Mouse (Mus musculus) intestine, embryonic 15.5 days (tissue): ENCODE results near the gene Cish. TPM values are rescaled to one million over a fixed set of nuclear protein-coding genes. Genes with fewer than 3 reads are reported as not detected.

ENCODE experiments used
- ATAC-seq: fragments of 200-750 bp; cut with Nextera tagmentation; 2 replicates; pipeline ENCODE4 v1.8.0; 2017; ENCODE audit warnings: moderate TSS enrichment, moderate library complexity
- H3K27ac ChIP-seq: fragments of 300-500 bp; sonication (generic); 2 replicates; pipeline ENCODE4 v1.5.1; 2015; ENCODE audit warnings: mild to moderate bottlenecking, inconsistent platforms
- H3K27me3 ChIP-seq: fragments of 300-500 bp; sonication (generic); replicated peaks from 2 replicates; pipeline ENCODE4 v1.6.1; 2015; ENCODE audit warnings: inconsistent platforms
- H3K36me3 ChIP-seq: fragments of 300-500 bp; sonication (generic); 2 replicates; pipeline ENCODE4 v1.6.1; 2015; ENCODE audit warnings: inconsistent platforms
- H3K4me1 ChIP-seq: fragments of 300-500 bp; sonication (generic); replicated peaks from 2 replicates; pipeline ENCODE4 v1.6.1; 2015; ENCODE audit warnings: inconsistent platforms
- H3K4me2 ChIP-seq: fragments of 300-500 bp; sonication (generic); replicated peaks from 2 replicates; pipeline ENCODE4 v1.6.1; 2015; ENCODE audit warnings: mild to moderate bottlenecking, inconsistent platforms
- H3K4me3 ChIP-seq: fragments of 300-500 bp; sonication (generic); replicated peaks from 2 replicates; pipeline ENCODE4 v1.5.1; 2015; ENCODE audit warnings: inconsistent platforms
- H3K9ac ChIP-seq: fragments of 300-500 bp; sonication (generic); 2 replicates; pipeline ENCODE4 v1.6.1; 2015; ENCODE audit warnings: inconsistent platforms
- H3K9me3 ChIP-seq: fragments of 300-500 bp; sonication (generic); 2 replicates; pipeline ENCODE4 v1.6.1; 2016; ENCODE audit warnings: inconsistent platforms
- WGBS: fragments of 180-500 bp; shearing (Covaris S2); methylation state at CpG from one replicate; pipeline ENCODE4 v1.1.7; 2015; 5-methylcytosine and 5-hydroxymethylcytosine counted together
- polyA plus RNA-seq: library from polyadenylated mRNA; unstranded; fragments of >200 nt; fragmentation: Nextera tagmentation; extraction: Ambion mirVana; gene quantifications from 2 replicates; pipeline ENCODE4 v1.2.1, GENCODE M21; 2015

Gene Cish
- polyA plus RNA-seq, 1 experiment from 2014 or later: 16.8 TPM

DNA sequence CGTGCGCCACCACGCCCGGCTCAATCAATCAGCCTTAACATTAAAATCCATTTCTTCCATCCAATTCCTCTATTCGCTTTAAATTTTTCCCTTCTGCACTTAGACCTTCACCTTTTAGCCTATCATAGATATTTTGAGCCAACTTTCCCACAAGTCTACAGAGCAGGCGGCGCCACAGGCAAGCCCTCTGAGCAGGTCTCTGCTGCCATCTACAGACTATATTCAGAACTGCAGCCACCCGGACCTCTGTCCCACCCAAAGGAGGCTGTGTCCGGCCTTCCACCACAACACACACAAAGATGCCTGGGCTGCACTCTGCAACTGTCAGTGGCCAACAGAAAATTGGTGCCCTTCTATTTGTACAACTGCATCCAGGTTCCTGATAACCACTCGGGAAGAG, 4.9 kb upstream of the Cish start:
- Histone ChIP-seq H3K36me3 (no peaks in the 10 kb centered on the region), H3K9ac (no peak overlapping the region), H3K4me1 (peaks cover 18% of the 10 kb centered on the region; the same call in 1 of the 2 replicates), H3K27me3 (no peaks in the 10 kb centered on the region; the same call in 1 of the 2 replicates), H3K4me2 (no peak overlapping the region), H3K9me3 (no peaks in the 10 kb centered on the region), H3K27ac (no peak overlapping the region), H3K4me3 (no peak overlapping the region)
- WGBS: 25% methylated on average over 10 of the region's 10 CpGs
- no peak for ATAC-seq

DNA sequence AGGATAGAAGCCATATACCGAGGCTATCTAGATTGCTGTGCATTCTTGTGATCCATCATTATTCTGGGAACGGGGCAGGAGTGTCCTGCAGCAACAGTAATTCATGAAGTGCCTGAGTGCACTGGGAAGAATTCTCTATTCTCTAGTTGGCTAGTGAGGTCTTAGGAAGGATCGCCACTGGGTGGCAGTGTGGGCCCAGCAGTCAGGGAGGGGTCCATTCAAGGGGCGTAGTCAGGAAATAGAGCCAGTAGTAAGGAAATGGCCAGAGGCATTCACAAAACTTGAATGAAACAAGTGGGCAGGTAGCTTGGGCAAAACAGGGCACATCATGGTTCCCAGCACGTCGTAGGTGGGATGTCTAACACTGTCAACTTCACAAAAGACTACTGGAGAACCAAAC, 1.6 kb upstream of the Cish start:
- H3K27me3 ChIP-seq: no peaks in the 10 kb centered on the region; the same call in 1 of the 2 replicates

DNA sequence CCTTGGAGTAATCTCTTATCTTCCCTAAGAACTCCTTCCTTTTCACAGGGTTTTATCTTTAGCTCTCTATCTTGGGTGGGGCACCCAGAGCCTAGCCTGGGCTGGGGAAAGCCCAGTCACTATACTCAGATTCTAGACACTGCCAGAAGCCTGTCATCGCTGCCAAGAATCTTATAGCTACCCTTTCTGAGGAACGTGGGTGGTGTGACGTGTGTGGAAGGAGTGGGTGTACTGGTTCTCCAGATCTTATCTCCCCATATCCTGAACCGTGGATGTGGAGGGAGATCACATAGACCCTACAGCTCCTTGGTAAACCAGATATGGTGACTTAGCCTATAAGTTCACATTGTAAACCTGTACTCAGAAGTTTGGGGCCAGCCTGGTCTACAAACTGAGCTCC, 210 bp upstream of the Cish start:
- Histone ChIP-seq H3K9ac (no peak overlapping the region), H3K9me3 (no peaks in the 10 kb centered on the region), H3K4me1 (peaks cover 24% of the 10 kb centered on the region), H3K27ac (peak overlapping the region; percentile 81; the same call in 1 of the 2 replicates), H3K4me2 (peak overlapping the region; percentile 76), H3K36me3 (peaks cover 4% of the 10 kb centered on the region; the same call in 1 of the 2 replicates), H3K27me3 (no peaks in the 10 kb centered on the region; the same call in 1 of the 2 replicates), H3K4me3 (0 out of 2 replicates have a peak overlapping the region, but pooled peaks have one; percentile 62)
- ATAC-seq: no peak
- 51% methylated on average over 4 of the region's 4 CpGs for WGBS

More for the DNA sequence above, 1.6 kb upstream of the Cish start:
- Histone ChIP-seq H3K9me3 (no peaks in the 10 kb centered on the region), H3K4me2 (no peak overlapping the region), H3K36me3 (no peaks in the 10 kb centered on the region), H3K27ac (no peak overlapping the region), H3K4me3 (no peak overlapping the region), H3K9ac (no peak overlapping the region), H3K4me1 (peaks cover 20% of the 10 kb centered on the region)
- 5% methylated on average over 6 of the region's 6 CpGs for WGBS
- no peak for ATAC-seq

DNA sequence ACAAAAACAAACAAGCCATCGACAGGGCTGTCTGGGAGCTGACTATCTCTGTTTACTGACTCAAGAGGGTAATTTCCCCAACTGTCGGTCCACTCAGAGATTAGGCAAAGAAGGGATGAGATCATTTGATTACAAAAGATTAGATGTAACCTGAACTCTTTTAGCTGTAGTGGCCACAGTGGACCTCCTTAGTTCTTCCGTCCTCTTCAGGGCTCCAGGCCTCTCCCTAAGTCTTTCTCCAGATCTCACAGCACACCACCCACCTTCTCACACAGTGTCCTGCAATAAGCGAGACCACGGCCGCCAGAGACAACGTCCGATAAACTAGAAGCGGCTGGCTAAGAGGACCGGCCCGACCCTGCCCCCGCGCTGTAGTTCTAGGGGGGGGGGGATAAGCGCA, 215 bp downstream of the Cish start:
- H3K4me2 ChIP-seq: peak overlapping the region; percentile 76
- peaks cover 24% of the 10 kb centered on the region for H3K4me1 ChIP-seq
- peak; percentile 24 for ATAC-seq
- H3K9me3 ChIP-seq: no peaks in the 10 kb centered on the region
- peak overlapping the region; percentile 81 for H3K27ac ChIP-seq
- peak overlapping the region; percentile 62 for H3K4me3 ChIP-seq
- H3K27me3 ChIP-seq: no peaks in the 10 kb centered on the region; the same call in 1 of the 2 replicates
- WGBS: 3% methylated on average over 14 of the region's 14 CpGs
- H3K9ac ChIP-seq: peak overlapping the region; percentile 55
- peaks cover 8% of the 10 kb centered on the region; the same call in 1 of the 2 replicates for H3K36me3 ChIP-seq

DNA sequence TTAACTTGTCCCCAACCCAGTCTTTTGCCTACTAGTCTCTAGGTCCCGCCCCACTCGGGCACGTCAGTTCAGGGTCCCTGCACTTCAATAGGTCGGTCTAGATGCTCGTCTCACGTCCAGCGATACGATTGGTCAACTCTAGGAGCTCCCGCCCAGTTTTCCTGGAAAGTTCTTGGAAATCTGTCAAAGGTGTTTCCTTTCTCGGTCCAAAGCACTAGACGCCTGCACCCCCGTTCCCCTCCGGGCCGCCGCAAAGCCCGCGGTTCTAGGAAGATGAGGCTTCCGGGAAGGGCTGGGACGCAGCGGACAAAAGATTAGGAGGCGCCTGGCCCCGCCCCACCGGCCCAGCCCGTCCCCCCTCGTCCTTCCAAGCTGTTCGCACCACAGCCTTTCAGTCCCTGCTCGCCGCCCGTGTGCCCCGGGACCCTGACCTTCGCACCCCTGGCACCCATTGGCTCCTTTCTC, 707 bp downstream of the Cish start:
- Histone ChIP-seq H3K27ac (peak overlapping the region; percentile 90), H3K36me3 (peaks cover 9% of the 10 kb centered on the region; the same call in 1 of the 2 replicates), H3K9ac (peak overlapping the region; percentile 75), H3K27me3 (no peaks in the 10 kb centered on the region; the same call in 1 of the 2 replicates), H3K4me1 (peaks cover 24% of the 10 kb centered on the region), H3K9me3 (no peaks in the 10 kb centered on the region), H3K4me3 (peak overlapping the region; percentile 62), H3K4me2 (peak overlapping the region; percentile 76)
- ATAC-seq: peak; percentile 96
- WGBS: 0% methylated on average over 31 of the region's 31 CpGs

DNA sequence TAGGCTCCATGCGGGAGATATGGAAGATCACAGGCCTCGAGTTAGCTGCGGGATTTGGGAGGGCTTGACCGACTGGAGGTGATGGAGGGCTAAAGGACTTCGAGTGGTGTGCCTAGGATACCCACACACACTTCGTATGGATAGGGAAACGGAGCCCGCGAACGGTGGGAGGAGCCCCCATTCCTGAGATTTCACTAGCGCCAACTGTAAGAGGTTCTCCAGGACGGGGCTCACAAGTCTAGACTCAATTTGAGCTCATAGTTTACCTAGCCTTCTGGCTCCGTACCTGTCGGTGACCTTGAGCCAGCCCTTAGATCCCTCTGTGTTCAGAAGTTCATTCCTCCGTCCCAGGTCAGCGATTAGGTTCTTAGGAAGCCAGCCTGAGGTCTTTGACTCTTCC, 1.2 kb downstream of the Cish start:
- Histone ChIP-seq H3K9ac (peak overlapping the region; percentile 75), H3K4me3 (peak overlapping the region; percentile 62), H3K36me3 (peaks cover 9% of the 10 kb centered on the region; the same call in 1 of the 2 replicates), H3K27me3 (no peaks in the 10 kb centered on the region; the same call in 1 of the 2 replicates), H3K4me1 (peaks cover 24% of the 10 kb centered on the region), H3K27ac (peak overlapping the region; percentile 90), H3K4me2 (peak overlapping the region; percentile 76), H3K9me3 (no peaks in the 10 kb centered on the region)
- 5% methylated on average over 16 of the region's 16 CpGs for WGBS
- peak; percentile 5 for ATAC-seq

DNA sequence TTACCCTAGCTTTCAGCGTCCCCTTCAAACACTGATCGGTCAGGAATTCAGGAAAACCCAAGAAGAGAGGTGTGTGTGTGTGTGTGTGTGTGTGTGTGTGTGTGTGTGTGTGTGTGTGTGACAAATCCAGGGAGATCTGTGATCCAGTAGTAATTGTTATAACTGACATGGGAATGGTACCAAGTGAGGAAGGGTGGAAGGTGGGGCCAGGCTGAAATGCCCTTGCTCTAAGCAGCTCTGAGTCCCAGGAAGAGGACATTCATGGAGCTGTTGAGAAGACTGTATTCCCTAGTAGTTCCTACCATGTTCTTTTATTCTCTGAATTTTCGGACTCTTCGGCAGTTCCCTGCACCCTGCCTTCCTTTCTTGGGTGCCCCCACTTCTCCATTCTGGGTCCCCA, 1.8 kb downstream of the Cish start:
- Histone ChIP-seq H3K36me3 (peaks cover 9% of the 10 kb centered on the region; the same call in 1 of the 2 replicates), H3K27me3 (no peaks in the 10 kb centered on the region; the same call in 1 of the 2 replicates), H3K27ac (peak overlapping the region; percentile 90; the same call in 1 of the 2 replicates), H3K9ac (peak overlapping the region; percentile 75; the same call in 1 of the 2 replicates), H3K4me3 (peak overlapping the region; percentile 62), H3K9me3 (no peaks in the 10 kb centered on the region), H3K4me2 (peak overlapping the region; percentile 76), H3K4me1 (peaks cover 24% of the 10 kb centered on the region)
- 67% methylated on average over 4 of the region's 4 CpGs for WGBS
- no peak for ATAC-seq

DNA sequence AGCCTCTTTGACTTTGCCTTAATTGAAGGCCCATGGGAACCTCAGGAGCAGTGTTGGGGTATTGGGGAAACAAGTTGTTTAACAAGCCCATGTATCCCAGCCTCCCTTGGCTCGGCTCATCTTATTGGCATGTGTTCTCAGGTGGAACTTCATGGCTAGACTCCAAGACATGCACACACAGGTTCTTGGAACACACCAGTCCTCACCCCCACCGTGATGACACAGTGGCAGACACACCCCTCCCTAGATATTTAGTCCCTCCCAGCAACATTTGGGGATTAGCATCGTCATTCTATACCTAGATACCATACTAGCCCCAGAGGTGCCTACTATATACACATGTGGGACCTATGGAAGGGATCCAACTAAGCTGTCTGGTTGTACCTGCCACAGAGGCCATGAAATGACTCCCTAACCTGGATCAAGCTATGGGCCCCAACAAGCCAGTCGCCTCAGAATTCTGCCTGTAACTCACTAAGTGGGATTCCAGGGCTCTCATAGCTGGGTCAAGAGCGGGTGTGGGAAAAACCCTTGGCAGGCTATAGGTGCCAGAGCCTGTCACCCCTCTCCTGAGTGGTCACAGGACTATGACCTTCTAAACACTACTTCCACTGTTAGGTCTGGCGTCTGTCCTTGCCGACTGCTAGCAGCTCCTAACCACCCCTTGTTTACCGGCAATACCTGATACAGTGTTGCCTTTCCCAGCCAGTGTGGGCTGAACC, 2.4 kb downstream of the Cish start:
- ATAC-seq: no peak
- peak overlapping the region; percentile 30; the same call in 1 of the 2 replicates for H3K9ac ChIP-seq
- peak overlapping the region; percentile 76 for H3K4me2 ChIP-seq
- H3K36me3 ChIP-seq: peaks cover 9% of the 10 kb centered on the region; the same call in 1 of the 2 replicates
- H3K9me3 ChIP-seq: no peaks in the 10 kb centered on the region
- peak overlapping the region; percentile 18; the same call in 1 of the 2 replicates for H3K27ac ChIP-seq
- 65% methylated on average over 8 of the region's 8 CpGs for WGBS
- peak overlapping the region; percentile 62 for H3K4me3 ChIP-seq
- H3K4me1 ChIP-seq: peaks cover 24% of the 10 kb centered on the region
- no peaks in the 10 kb centered on the region; the same call in 1 of the 2 replicates for H3K27me3 ChIP-seq

DNA sequence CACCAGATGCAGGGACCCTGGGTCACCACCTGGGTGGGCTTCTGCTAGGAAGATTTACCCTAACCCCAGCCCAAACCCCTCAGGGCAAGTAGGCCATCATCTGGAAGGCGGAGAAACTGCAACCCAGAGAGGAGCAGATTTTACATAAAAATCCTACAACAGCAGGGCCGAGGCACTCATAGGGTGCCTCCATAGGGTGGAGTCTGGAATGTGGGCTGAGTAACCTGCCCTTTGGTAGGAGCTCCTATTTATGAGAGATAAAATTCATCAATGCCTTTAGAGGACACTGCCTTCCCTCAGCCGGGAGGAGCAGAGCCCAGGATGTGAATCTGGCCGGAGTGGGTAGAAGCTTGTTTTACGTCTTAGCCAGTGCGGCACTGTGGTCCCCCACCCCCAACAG, 3.0 kb downstream of the Cish start:
- 57% methylated on average over 6 of the region's 6 CpGs for WGBS

DNA sequence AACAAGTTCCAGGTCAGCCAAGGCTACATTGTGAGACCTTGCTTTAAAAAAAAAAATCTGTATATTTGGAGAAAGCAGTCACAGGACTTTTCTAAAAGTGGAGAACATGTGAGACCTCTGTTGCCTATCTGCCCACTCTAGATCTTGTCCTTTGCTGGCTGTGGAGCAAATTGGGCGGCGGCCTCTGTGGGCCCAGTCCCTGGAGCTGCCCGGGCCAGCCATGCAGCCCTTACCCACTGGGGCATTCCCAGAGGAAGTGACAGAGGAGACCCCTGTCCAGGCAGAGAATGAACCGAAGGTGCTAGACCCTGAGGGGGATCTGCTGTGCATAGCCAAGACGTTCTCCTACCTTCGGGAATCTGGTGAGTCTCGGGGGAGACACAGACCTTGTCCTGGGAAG, 4.0 kb downstream of the Cish start:
- no peak for ATAC-seq
- H3K9me3 ChIP-seq: no peaks in the 10 kb centered on the region
- H3K4me1 ChIP-seq: peaks cover 26% of the 10 kb centered on the region
- H3K27me3 ChIP-seq: no peaks in the 10 kb centered on the region
- no peak overlapping the region for H3K27ac ChIP-seq
- no peak overlapping the region for H3K9ac ChIP-seq
- peak overlapping the region; percentile 76; the same call in 1 of the 2 replicates for H3K4me2 ChIP-seq
- H3K4me3 ChIP-seq: no peak overlapping the region
- 90% methylated on average over 7 of the region's 7 CpGs for WGBS
- peaks cover 9% of the 10 kb centered on the region; the same call in 1 of the 2 replicates for H3K36me3 ChIP-seq

More for the DNA sequence above, 3.0 kb downstream of the Cish start:
- H3K4me2 ChIP-seq: peak overlapping the region; percentile 76
- no peaks in the 10 kb centered on the region for H3K27me3 ChIP-seq
- peaks cover 24% of the 10 kb centered on the region for H3K4me1 ChIP-seq
- H3K36me3 ChIP-seq: peaks cover 9% of the 10 kb centered on the region; the same call in 1 of the 2 replicates
- H3K9ac ChIP-seq: peak overlapping the region; percentile 30; the same call in 1 of the 2 replicates
- H3K27ac ChIP-seq: peak overlapping the region; percentile 18; the same call in 1 of the 2 replicates
- H3K4me3 ChIP-seq: peak overlapping the region; percentile 62
- H3K9me3 ChIP-seq: no peaks in the 10 kb centered on the region
- 0 out of 2 replicates have a peak, but pooled peaks have one; percentile 11 for ATAC-seq

DNA sequence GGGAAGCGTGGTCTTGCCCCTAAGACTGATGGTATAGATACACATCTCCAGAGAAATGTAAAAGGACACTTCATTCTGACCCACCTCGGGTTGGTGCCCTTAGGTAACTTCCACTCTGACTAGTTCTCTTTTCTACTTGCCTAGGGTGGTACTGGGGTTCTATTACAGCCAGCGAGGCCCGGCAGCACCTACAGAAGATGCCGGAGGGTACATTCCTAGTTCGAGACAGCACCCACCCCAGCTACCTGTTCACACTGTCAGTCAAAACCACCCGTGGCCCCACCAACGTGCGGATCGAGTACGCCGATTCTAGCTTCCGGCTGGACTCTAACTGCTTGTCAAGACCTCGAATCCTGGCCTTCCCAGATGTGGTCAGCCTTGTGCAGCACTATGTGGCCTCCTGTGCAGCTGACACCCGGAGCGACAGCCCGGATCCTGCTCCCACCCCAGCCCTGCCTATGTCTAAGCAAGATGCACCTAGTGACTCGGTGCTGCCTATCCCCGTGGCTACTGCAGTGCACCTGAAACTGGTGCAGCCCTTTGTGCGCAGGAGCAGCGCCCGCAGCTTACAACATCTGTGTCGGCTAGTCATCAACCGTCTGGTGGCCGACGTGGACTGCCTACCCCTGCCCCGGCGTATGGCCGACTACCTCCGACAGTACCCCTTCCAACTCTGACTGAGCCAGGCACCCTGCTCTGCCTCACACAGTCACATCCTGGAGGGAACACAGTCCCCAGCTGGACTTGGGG, 4.6 kb downstream of the Cish start:
- H3K4me2 ChIP-seq: 0 out of 2 replicates have a peak overlapping the region, but pooled peaks have one; percentile 76
- no peak for ATAC-seq
- peaks cover 9% of the 10 kb centered on the region; the same call in 1 of the 2 replicates for H3K36me3 ChIP-seq
- H3K9me3 ChIP-seq: no peaks in the 10 kb centered on the region
- H3K27ac ChIP-seq: no peak overlapping the region
- H3K9ac ChIP-seq: no peak overlapping the region; the same call in 1 of the 2 replicates
- H3K4me3 ChIP-seq: no peak overlapping the region
- 94% methylated on average over 30 of the region's 30 CpGs for WGBS
- no peaks in the 10 kb centered on the region for H3K27me3 ChIP-seq
- H3K4me1 ChIP-seq: peaks cover 29% of the 10 kb centered on the region
